Mouse (Mus musculus): ENCODE data around the gene Lamc1. TPM values are rescaled to one million over a fixed set of nuclear protein-coding genes. Genes with fewer than 3 reads are reported as not detected.

Lamc1 gene
- polyA plus RNA-seq, 2 experiments from 2014 or later: 11.6 to 12.5 TPM

DNA sequence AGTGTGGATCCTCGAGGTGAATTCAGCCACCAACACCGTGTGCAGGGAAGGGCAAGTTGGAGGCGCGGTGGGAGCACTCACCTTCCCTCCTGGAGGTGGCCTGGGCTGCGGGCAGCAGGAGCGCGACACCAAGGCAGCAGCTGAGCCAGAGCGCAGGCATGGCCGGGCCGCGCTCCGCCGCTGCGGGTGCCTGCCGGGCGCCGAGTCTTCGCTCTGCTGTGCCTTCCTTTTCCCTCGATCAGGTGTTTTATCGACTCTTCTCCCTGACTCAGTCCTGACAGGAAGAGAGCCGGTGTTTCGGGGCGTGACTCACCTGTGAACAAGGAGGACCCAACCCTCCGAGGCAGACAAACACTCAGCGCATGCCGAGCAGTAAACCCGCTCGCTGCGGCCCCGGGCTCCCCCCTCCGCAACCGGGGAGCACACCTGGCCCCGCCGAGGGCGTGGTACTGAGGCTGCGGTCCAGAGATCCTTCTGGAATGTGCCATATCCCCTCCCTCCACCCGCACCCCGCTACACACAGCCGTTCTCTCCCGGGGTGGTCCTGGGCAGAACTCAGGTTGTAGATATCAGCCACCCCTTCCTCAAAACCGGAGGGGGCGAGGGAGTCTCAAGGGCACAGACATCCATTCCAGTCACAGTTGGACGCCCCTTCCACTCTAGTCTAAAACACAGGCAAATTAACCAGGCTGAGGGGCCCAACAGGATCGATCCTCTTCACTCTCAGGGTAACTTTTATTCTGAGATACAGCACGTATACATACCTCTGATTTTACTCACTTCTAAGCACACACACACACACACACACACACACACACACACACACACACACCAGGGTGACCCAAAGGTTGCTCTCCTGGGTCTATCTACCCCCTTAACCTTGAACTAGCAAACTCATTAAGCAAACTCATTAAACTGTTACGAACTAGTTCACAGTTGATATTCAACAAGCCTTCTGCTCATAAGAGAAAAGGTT, 146.5 kb downstream of the Lamc1 start, which contains the start of gene Lamc2:
Lamc2 (minus strand) TSS at position 620 of the 976 bp plus-strand sequence.
- peak; percentile 47 for ATAC-seq

DNA sequence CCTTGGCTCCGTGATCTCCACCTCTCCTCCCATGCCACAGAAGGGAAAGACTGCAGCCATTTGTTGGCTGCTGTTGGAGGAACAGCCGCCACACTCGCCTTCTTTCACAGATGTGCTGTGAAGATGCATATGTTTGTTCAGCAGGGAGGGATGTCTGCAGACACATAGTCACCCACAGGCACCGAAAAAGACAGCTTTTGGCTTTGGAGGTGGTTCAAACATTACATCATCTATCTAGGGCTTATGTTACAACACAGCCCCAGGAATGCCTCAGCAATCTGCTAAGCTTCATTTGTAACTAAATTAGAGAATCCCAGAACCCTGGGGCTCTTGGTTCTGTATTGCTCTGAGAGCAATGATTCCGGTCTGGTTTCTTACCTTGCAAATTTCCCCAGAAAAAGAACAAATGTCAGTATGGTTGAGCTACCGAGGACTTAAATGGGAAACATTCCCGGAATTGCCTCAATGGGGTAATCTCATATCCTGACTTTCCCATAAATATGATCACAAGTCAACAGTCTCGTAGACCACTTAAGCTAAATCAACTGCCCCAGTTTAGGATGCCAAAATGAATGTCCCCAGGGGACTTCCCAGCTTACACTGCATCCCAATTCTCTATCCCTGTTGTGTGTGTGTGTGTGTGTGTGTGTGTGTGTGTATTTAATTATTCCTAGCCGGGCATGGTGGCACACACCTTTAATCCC, 151.8 kb downstream of the Lamc1 start:
- ATAC-seq: no peak

DNA sequence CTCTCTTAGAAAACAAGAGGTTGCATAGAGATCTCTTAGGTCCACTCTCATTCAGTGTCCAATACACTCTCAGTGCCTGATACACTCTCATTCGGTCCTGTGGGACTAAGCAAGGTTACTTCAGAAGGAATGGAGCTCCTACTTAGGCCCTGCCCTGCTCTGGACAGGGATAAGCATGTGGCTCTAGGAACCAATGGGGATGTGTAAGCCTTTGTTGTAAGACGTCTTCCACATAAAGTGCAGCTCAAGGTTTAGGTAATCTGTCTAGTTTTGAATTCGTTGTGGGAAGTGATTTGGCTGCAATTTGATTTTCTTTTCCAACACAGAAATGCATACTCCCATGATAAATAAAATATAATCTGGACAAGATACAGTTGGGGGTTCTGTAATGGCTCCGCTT, 152.4 kb downstream of the Lamc1 start:
- ATAC-seq: no peak

DNA sequence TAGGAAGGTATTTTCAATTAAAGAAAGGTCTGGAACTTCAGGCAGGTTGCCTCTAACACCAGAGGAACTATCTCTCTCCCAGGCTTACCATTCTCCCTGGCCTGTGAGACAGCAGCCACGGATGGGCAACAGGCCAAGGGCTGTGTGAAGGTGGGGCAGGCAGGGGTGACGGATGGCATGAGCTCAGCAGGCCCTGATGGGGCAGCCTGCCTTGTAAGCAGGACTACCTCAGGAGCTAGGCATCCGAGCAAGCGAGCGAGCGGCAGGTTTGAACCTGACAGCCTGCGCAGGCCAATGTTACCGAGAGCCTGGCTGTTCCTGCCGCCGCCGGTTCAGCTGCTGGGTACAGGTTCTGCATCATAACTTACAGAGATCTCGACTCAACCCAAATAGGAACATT, 157.8 kb downstream of the Lamc1 start:
- ATAC-seq: no peak

DNA sequence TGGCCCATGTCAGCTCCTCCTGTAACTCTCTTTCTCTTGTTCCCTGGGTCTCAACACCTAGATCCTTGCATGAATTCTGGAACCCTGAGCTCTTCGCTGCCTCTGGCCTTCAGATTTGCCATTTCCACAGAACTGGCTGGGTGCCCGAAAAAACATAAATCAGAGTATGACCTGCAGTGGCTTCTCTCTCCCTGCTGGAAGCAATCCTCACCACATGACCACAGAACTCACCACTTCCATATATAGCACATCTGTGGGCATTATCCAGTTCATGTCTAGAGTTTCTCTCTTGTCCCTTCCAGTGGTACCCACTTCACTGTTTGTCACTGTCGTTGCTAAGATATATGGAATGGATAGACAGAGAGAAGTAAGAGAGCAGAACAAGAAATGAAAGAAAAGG, 159.3 kb downstream of the Lamc1 start:
- ATAC-seq: no peak

DNA sequence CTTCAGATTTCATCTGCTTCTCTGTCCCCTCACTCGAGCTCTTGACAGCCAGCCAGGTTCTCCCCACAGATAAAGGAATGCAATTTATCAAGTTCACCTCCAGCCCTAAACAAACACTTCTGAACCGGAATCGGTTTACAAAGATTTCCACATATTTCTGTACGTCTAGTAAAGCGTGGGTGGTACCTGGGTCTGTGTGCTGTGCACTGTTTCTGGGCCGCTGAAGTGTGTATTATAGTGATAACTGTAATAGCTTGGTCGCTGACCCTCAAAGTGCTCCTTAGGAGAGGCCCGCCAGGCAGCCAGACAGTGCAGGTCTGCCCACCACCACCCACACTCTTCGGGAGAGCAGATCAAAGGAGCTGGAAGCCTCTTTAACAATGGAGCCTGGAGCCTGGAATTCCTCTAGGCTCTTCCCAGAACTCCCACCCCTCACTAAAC, 160.3 kb downstream of the Lamc1 start:
- no peak for ATAC-seq

DNA sequence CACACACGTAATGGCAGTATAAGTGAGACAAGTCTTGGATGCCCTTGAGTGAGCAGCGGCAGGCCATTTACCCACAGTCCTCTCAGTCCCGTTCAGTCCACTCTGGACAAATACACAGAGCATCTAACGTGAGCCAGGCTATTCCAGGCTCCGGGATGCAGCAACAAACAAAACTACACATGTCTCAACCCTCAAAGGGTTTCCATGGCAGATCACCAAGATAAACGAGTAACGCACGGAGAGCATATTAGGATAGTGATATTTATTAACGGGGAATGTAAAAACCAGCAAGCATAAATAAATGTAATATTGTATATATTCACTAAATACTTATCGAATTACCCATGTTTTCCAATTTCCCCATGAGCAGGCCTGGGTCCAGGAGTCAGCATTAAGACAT, 161.6 kb downstream of the Lamc1 start:
- ATAC-seq: no peak

Other genes starting within 250 kb of the Lamc1 start
- under 1 TPM; 0.35 to 0.50 TPM for gene Lamc2, start 146.3 kb downstream of the Lamc1 start, polyA plus RNA-seq (2017; shearing (Covaris generic))
- gene Shcbp1l, start 92.4 kb upstream of the Lamc1 start, polyA plus RNA-seq (2017; shearing (Covaris generic)): under 1 TPM; 0.26 to 0.47 TPM
- 10 to 100 TPM; 28.0 to 35.3 TPM for gene Dhx9, start 154.9 kb upstream of the Lamc1 start, polyA plus RNA-seq (2017; shearing (Covaris generic))
- gene Npl, start 217.3 kb upstream of the Lamc1 start, polyA plus RNA-seq (2017; shearing (Covaris generic)): not detected

Measured in CD4-positive, CD25-positive, alpha-beta regulatory T cell, adult 4 months (primary cell).